Mouse (Mus musculus): ENCODE measurements around the gene Prss22.

GRCm38 (mm10) chr17:23992789-23993553 lies 4.9 kb downstream of the Prss22 start:
- TF ChIP-seq GATA1 (IDR thresholded peaks at IDR 0.05; ENCODE audit: low read length) (no peak), TAL1 (IDR thresholded peaks at IDR 0.05; ENCODE audit: low read length) (no peak)
